Mouse (Mus musculus): Measurements from ENCODE around the gene Chrng. TPM values are rescaled to one million over a fixed set of nuclear protein-coding genes. Genes with fewer than 3 reads are reported as not detected.
A peak's percentile ranks its signal among the peaks of the same experiment; 100 is the strongest.

Chrng gene
- not detected for total RNA-seq (2021)

DNA sequence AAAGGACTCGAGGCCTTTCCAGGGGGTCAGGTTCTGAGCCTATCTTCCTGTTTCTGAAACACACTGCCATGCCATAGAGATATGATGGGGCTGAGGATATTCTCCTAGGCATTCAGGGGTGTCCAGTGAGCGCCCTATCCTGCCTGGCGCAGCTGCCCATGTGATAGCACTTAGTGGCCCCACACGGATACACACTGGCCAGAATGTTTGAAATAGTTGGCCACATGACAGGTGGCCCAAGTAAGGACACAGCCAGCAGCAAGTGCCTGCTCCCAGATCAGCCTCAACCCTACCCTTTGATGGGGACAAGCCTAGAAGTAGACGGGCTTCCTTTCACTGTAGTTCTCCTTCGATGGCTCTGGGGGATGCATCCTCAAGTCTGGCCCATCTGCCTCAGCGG lies at the start of gene Chrng:
TSS of gene Chrng (plus strand) at position 193 of the 400 bp plus-strand sequence.
- intact Hi-C loops (cut with DNase I), result no loop called here

DNA sequence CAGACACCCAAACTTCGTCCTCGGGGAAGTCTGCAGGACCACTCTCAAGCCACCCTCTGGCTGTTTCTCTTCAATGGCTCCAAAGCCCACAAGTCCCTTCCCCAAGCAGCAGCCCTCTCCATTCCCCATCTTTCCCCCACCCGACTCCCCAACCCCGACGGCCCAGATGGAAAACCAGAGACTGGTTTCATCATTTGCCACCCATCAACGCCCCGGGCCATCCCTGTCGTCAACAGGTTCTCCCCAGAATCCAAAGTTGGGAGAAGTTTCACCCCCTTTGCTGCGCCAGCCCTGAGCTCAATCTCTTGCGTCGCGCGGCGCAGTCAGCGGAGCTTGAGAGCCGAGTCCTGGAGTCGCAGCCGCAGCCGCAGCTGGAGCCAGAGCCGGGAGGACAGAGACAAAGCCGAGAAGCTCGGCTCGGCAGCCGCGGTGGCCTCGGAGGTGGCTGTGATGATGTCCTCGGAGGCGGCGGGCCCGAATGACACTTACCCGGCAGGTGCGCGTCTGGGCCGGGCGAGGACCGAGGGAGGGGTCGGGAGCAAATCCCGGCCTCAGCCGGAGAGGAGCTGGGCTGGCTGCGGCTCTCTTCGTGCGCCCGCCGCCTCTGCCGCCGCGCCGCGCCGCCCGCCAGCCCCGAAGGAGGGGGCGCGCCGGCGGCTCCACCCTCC lies 48.8 kb upstream of the Chrng start:
- DNase-seq (ENCODE audit: low spot score), result no peak
- intact Hi-C loops (cut with DNase I), result no loop called here

More for the DNA sequence above, at the start of gene Chrng:
- DNase-seq (ENCODE audit: low spot score), result no peak

DNA sequence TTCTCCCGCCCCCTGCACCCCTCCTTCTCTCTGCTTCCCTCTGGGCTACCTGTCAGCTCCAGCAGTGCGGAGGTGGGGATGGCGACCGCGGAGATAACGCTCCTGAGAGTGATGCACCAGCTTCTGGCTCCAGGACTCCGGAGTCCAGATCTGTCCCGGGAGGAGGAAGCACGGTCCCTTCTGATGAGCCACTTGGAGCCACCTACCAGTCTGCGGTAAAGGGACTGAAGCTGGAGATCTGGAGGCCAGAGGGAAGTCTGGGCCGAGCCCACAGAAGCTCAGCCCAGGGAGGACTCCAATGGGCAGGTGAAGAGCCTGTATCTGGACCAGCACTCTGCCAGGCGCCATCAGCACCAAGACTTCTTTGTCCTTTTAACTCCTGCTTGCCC lies 48.3 kb upstream of the Chrng start, which contains the start of gene Ecel1:
TSS of gene Ecel1 (minus strand) at position 323 of the 389 bp plus-strand sequence.
- intact Hi-C loops (cut with DNase I), result no loop called here
- no peak for DNase-seq (ENCODE audit: low spot score)

DNA sequence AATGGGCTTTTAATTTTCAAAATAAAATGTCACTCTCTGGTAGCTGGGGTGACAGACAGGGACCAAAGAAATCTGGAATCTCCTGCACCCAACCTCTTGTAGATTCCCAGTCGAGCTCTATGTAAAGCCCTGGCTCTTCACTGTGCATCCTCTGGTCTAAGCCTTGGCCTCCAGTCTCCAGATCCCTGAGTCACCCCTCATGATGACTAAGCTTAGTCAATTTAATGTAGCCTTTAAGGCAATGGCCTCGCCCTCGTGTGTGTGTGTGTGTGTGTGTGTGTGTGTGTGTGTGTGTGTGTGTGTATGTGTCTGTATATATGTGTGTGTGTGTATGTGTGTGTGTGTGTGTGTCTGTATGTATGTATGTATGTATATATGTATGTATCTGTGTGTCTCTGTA lies 45.1 kb upstream of the Chrng start:
- intact Hi-C loops (cut with DNase I), result no loop called here
- DNase-seq (ENCODE audit: low spot score), result no peak

DNA sequence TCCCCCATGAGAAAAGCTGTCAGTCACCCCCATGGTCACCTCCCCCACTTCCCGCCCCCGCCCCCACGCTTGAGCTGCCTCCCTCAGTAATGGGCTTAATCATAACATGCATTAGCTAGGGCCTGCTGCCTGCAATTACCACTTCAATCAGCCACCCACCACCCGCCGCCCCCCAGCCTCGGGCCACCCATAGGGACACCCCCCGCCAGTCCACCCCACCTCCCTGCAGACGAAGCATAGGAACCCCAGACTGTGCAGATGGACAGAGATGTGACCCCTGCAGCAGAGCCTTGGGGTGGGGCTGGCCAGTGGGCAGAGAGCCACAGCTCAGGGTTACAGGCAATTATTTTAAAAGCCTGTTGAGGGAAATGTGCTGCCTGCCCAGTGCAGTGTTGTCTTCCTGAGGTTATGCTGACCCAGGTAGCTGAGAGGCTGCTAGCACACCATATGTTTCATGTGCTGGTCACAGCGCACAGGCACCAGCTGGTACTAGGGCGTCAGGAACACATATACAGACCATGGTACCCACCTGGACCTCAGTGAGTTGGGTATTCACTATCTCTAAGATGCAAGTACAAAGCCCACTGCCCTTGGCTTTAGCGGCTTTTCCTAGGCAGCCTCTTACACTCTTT lies 40.2 kb upstream of the Chrng start:
- DNase-seq (ENCODE audit: low spot score), result no peak
- intact Hi-C loops (cut with DNase I), result no loop called here

- intact Hi-C loops (cut with DNase I), result no loop called here
- no peak for DNase-seq (ENCODE audit: low spot score)
Observed at GRCm38 (mm10) chr1:87164796-87165184, 39.7 kb upstream of the Chrng start.

GRCm38 (mm10) chr1:87170458-87170857 lies 34.0 kb upstream of the Chrng start:
- DNase-seq (ENCODE audit: low spot score), result no peak
- intact Hi-C loops (cut with DNase I), result no loop called here

DNA sequence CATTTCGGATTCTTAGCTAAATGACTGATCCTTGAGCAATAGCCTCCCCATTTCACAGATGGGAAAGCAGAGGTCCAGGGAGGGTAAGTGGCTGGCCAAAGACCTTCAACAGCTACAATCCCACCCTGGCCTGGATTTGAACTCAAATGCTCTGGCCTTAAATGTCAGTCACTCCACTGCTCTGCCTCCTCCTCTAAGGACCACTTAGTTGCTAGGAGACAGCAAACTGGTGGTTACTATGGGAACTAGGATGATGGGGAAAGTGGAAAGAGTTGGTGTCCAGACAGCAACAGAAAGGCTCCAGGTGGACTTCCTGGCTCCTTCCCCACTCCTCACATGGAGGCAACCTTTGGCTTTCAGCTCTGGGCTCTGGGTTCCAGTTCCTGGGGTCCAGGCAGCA lies 33.1 kb upstream of the Chrng start:
- intact Hi-C loops (cut with DNase I), result no loop called here
- no peak for DNase-seq (ENCODE audit: low spot score)

GRCm38 (mm10) chr1:87172316-87172715 lies 32.1 kb upstream of the Chrng start:
- intact Hi-C loops (cut with DNase I), result no loop called here
- no peak for DNase-seq (ENCODE audit: low spot score)

GRCm38 (mm10) chr1:87174006-87174955 lies 30.2 kb upstream of the Chrng start:
- DNase-seq (ENCODE audit: low spot score), result peak; percentile 24
- intact Hi-C loops (cut with DNase I), result loop anchor here (1.0 kb wide), 1 partner anchor 13 kb away; no protein-coding TSS in a partner anchor

- DNase-seq (ENCODE audit: low spot score), result peak; percentile 20
- intact Hi-C loops (cut with DNase I), result no loop called here
Observed at GRCm38 (mm10) chr1:87175852-87176292, 28.6 kb upstream of the Chrng start.

DNA sequence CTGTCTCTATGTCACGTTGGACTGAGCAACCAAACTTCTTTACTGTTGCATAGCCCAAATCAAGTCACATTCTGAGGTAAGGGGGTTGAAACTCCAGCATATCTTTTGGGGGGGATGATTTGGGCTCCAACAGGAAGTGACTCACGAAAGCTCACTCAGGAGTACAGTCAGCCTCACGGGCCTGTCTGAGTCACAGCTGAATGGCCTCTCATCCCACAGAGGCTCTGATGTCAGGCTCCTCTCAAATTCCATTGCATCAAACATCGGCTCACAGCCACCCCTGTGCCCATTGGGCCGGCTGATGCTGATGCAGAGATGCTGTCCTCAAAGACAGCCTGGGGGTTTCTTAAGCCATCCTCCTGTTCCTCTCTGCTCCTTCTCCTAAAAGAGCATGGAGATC lies 23.6 kb upstream of the Chrng start:
- intact Hi-C loops (cut with DNase I), result no loop called here
- no peak for DNase-seq (ENCODE audit: low spot score)

DNA sequence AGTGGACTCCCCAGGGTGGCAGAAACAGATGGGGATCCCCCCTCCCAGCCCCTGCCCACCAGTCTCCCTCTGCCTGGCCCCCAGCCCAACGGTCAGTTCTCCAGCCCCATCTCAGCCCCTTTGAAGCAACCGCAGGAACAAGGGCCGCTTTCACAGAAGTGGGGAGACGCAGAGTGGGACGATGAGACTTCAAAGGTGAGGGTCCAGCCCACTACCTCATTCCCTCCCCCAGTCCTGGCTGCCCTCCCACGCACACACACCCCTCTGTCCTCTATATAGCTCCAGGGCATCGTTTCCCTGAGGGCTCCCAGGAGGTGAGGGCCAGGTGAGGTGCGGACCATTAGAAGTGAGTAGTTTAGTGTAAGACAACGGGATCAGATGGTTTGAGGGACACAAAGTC lies 21.4 kb upstream of the Chrng start, which contains the start of gene Prss56:
TSS of gene Prss56 (plus strand) at position 301 of the 400 bp plus-strand sequence.
- DNase-seq (ENCODE audit: low spot score), result no peak
- intact Hi-C loops (cut with DNase I), result no loop called here

- intact Hi-C loops (cut with DNase I), result no loop called here
- no peak for DNase-seq (ENCODE audit: low spot score)
Observed at GRCm38 (mm10) chr1:87183998-87184750, 20.3 kb upstream of the Chrng start.

- no peak for DNase-seq (ENCODE audit: low spot score)
- intact Hi-C loops (cut with DNase I), result loop anchor here (5.0 kb wide), 1 partner anchor 567 kb away; no protein-coding TSS in a partner anchor
Observed at GRCm38 (mm10) chr1:87184751-87185139, 19.7 kb upstream of the Chrng start.

GRCm38 (mm10) chr1:87185526-87185925 lies 18.9 kb upstream of the Chrng start:
- intact Hi-C loops (cut with DNase I), result loop anchor here (5.0 kb wide), 1 partner anchor 568 kb away; no protein-coding TSS in a partner anchor

GRCm38 (mm10) chr1:87186261-87187036 lies 18.0 kb upstream of the Chrng start:
- intact Hi-C loops (cut with DNase I), result loop anchor here (1.0 to 5.0 kb wide), 4 partner anchors 12 to 569 kb away; no protein-coding TSS in a partner anchor
- no peak for DNase-seq (ENCODE audit: low spot score)

More at GRCm38 (mm10) chr1:87185526-87185925, 18.9 kb upstream of the Chrng start:
- DNase-seq (ENCODE audit: low spot score), result no peak

DNA sequence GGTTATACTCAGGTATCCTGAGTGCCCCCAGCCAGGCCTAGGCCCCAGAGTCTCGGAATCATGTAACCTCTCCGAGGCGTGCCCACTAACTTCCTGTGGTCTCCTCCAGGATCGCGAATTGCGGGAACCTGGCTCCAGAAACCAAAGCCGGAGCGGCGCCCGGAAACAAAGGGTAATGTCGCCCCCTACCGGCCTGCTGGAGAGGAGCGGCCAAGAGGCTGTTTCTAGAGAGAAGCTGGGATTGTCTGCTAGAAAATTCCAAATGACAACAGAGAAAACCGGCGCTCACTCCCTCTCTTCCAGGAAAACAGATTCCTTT lies 17.5 kb upstream of the Chrng start:
- intact Hi-C loops (cut with DNase I), result loop anchor here (1.0 to 5.0 kb wide), 4 partner anchors 13 to 570 kb away; no protein-coding TSS in a partner anchor

GRCm38 (mm10) chr1:87190429-87190828 lies 14.0 kb upstream of the Chrng start, which contains the start of gene Chrnd:
TSS of gene Chrnd (plus strand) at chr1:87190607.
- no peak for DNase-seq (ENCODE audit: low spot score)
- intact Hi-C loops (cut with DNase I), result no loop called here

More for the DNA sequence above, 17.5 kb upstream of the Chrng start:
- DNase-seq (ENCODE audit: low spot score), result peak; percentile 14
